Mouse (Mus musculus) liver, adult (tissue): Measurements from ENCODE around the gene Samd4b.

Source experiments
- GATA4 ChIP-seq: IDR thresholded peaks from 2 replicates; pipeline ENCODE4 v1.6.1; 2014; ENCODE audit warnings: mild to moderate bottlenecking, low read length; ENCODE audit not compliant: insufficient replicate concordance

The Samd4b gene

GRCm38 (mm10) chr7:28386462-28386861 lies 211.5 kb downstream of the Samd4b start:
- no peak for TF ChIP-seq GATA4

- TF ChIP-seq GATA4: no peak
Observed at GRCm38 (mm10) chr7:28386007-28386406, 211.9 kb downstream of the Samd4b start.

GRCm38 (mm10) chr7:28385196-28385595 lies 212.7 kb downstream of the Samd4b start:
- TF ChIP-seq GATA4: no peak

- TF ChIP-seq GATA4: no peak
Observed at GRCm38 (mm10) chr7:28384162-28384561, 213.8 kb downstream of the Samd4b start.

- no peak for TF ChIP-seq GATA4
Observed at GRCm38 (mm10) chr7:28383606-28384005, 214.3 kb downstream of the Samd4b start.

- peak; percentile 96 for TF ChIP-seq GATA4
Observed at GRCm38 (mm10) chr7:28382981-28383396, 215.0 kb downstream of the Samd4b start.

- no peak; the same call in 1 of the 2 replicates for TF ChIP-seq GATA4
Observed at GRCm38 (mm10) chr7:28382347-28382951, 215.5 kb downstream of the Samd4b start.

- no peak for TF ChIP-seq GATA4
Observed at GRCm38 (mm10) chr7:28381938-28382337, 216.0 kb downstream of the Samd4b start.

- TF ChIP-seq GATA4: no peak
Observed at GRCm38 (mm10) chr7:28381017-28381790, 216.7 kb downstream of the Samd4b start.

- TF ChIP-seq GATA4: no peak
Observed at GRCm38 (mm10) chr7:28380237-28381016, 217.5 kb downstream of the Samd4b start, which contains the start of gene Zfp36. Zfp36 (minus strand) TSS chr7:28380253.

- peak; percentile 71; the same call in 1 of the 2 replicates for TF ChIP-seq GATA4
Observed at GRCm38 (mm10) chr7:28378769-28379651, 218.9 kb downstream of the Samd4b start.

- no peak for TF ChIP-seq GATA4
Observed at GRCm38 (mm10) chr7:28378066-28378690, 219.8 kb downstream of the Samd4b start.

GRCm38 (mm10) chr7:28377190-28378065 lies 220.5 kb downstream of the Samd4b start:
- TF ChIP-seq GATA4: no peak

GRCm38 (mm10) chr7:28376011-28376771 lies 221.8 kb downstream of the Samd4b start:
- TF ChIP-seq GATA4: peak; percentile 29; the same call in 1 of the 2 replicates
